Mouse (Mus musculus) midbrain, embryonic 16.5 days (tissue): ENCODE measurements at regions not wholly inside any gene's neighbourhood (a gene's known extent, or its start where the extent isn't known, plus 50 kb on each side); places are given as distances from the start of the nearest gene placed in this dataset.

ENCODE experiments used
- ATAC-seq: fragments of 200-750 bp; cut with Nextera tagmentation; 2 replicates; pipeline ENCODE4 v1.8.0; 2017; ENCODE audit warnings: moderate TSS enrichment
- H3K27ac ChIP-seq: fragments of 300-500 bp; sonication (generic); 2 replicates; pipeline ENCODE4 v1.5.1; 2014; ENCODE audit warnings: mild to moderate bottlenecking, low read length, mixed read lengths
- H3K27me3 ChIP-seq: fragments of 300-500 bp; sonication (generic); 2 replicates; pipeline ENCODE4 v1.6.1; 2014; ENCODE audit warnings: low read depth, low read length, mixed read lengths; ENCODE audit not compliant: control insufficient read depth, insufficient read depth
- H3K36me3 ChIP-seq: fragments of 300-500 bp; sonication (generic); 2 replicates; pipeline ENCODE4 v1.6.1; 2014; ENCODE audit warnings: mild to moderate bottlenecking, low read length, moderate library complexity, mixed read lengths; ENCODE audit not compliant: control insufficient read depth, insufficient read depth
- H3K4me1 ChIP-seq: fragments of 300-500 bp; sonication (generic); 2 replicates; pipeline ENCODE4 v1.6.1; 2014; ENCODE audit warnings: mild to moderate bottlenecking, low read length, mixed read lengths; ENCODE audit not compliant: control insufficient read depth, insufficient read depth
- H3K4me2 ChIP-seq: fragments of 300-500 bp; sonication (generic); 2 replicates; pipeline ENCODE4 v1.6.1; 2014; ENCODE audit warnings: mild to moderate bottlenecking, low read length, mixed read lengths
- H3K4me3 ChIP-seq: fragments of 300-500 bp; sonication (generic); 2 replicates; pipeline ENCODE4 v1.5.1; 2014; ENCODE audit warnings: low read depth, mild to moderate bottlenecking, low read length, moderate library complexity, mixed read lengths
- H3K9ac ChIP-seq: fragments of 300-500 bp; sonication (generic); 2 replicates; pipeline ENCODE4 v1.6.1; 2014; ENCODE audit warnings: low read depth, low read length, mixed read lengths
- H3K9me3 ChIP-seq: fragments of 300-500 bp; sonication (generic); replicated peaks from 2 replicates; pipeline ENCODE4 v1.6.1; 2014; ENCODE audit warnings: mild to moderate bottlenecking, low read length, mixed read lengths; ENCODE audit not compliant: control insufficient read depth, poor library complexity, severe bottlenecking
- WGBS: fragments of 180-500 bp; shearing (Covaris S2); extraction: QIAGEN DNeasy Blood & Tissue Kit; methylation state at CpG from one replicate; pipeline ENCODE4 v1.1.7; 2014; 5-methylcytosine and 5-hydroxymethylcytosine counted together

GRCm38 (mm10) chr2:174936665-174937064 lies 73.4 kb upstream of the Gm14444 start:
- Histone ChIP-seq H3K4me3 (no peak overlapping the region), H3K9ac (no peak overlapping the region), H3K36me3 (no peaks in the 10 kb centered on the region), H3K9me3 (no peaks in the 10 kb centered on the region), H3K27me3 (no peaks in the 10 kb centered on the region), H3K27ac (no peak overlapping the region), H3K4me1 (0 out of 2 replicates have a peak, but pooled peaks cover 2% of the 10 kb centered on the region), H3K4me2 (no peak overlapping the region)
- ATAC-seq = no peak
- 32% methylated on average over 5 of the region's 5 CpGs for WGBS

- no peaks in the 10 kb centered on the region for H3K4me1 ChIP-seq
- H3K27me3 ChIP-seq = no peaks in the 10 kb centered on the region
- ATAC-seq = no peak
- H3K4me3 ChIP-seq = no peak overlapping the region
- H3K27ac ChIP-seq = no peak overlapping the region
- H3K9me3 ChIP-seq = no peaks in the 10 kb centered on the region
- no peak overlapping the region for H3K9ac ChIP-seq
- WGBS = 91% methylated on average over 4 of the region's 4 CpGs
- no peaks in the 10 kb centered on the region for H3K36me3 ChIP-seq
- H3K4me2 ChIP-seq = no peak overlapping the region
Observed at GRCm38 (mm10) chr2:174937930-174938329, 72.1 kb upstream of the Gm14444 start.

GRCm38 (mm10) chr2:174942221-174942620 lies 67.8 kb upstream of the Gm14444 start:
- no peaks in the 10 kb centered on the region for H3K27me3 ChIP-seq
- no peak overlapping the region for H3K4me2 ChIP-seq
- H3K4me1 ChIP-seq = no peaks in the 10 kb centered on the region
- ATAC-seq = no peak
- no peaks in the 10 kb centered on the region for H3K9me3 ChIP-seq
- no peak overlapping the region for H3K27ac ChIP-seq
- H3K4me3 ChIP-seq = no peak overlapping the region
- WGBS = 91% methylated on average over 4 of the region's 4 CpGs
- no peak overlapping the region for H3K9ac ChIP-seq
- no peaks in the 10 kb centered on the region for H3K36me3 ChIP-seq

- Histone ChIP-seq H3K4me1 (no peaks in the 10 kb centered on the region), H3K36me3 (no peaks in the 10 kb centered on the region), H3K9me3 (no peaks in the 10 kb centered on the region), H3K9ac (no peak overlapping the region), H3K4me3 (no peak overlapping the region), H3K4me2 (no peak overlapping the region), H3K27me3 (no peaks in the 10 kb centered on the region), H3K27ac (no peak overlapping the region)
- no peak for ATAC-seq
- WGBS = 82% methylated on average over 8 of the region's 8 CpGs
Observed at GRCm38 (mm10) chr2:174948106-174948505, 61.9 kb upstream of the Gm14444 start.
